Mouse (Mus musculus) liver, postnatal 0 days (tissue): ENCODE data around the gene Cd6.

Source experiments
- CTCF ChIP-seq: sonication (generic); IDR thresholded peaks from 2 replicates; pipeline ENCODE4 v1.5.1; 2016; ENCODE audit warnings: antibody characterized with exemption, low read depth
- EP300 ChIP-seq: IDR thresholded peaks from 2 replicates; pipeline ENCODE4 v1.6.1; 2016; ENCODE audit warnings: antibody characterized with exemption, low read depth, mild to moderate bottlenecking

- TF ChIP-seq CTCF (no peak), EP300 (no peak)
Observed at GRCm38 (mm10) chr19:10752646-10753045, 77.2 kb downstream of the Cd6 start.
